Mouse (Mus musculus) limb, embryonic 14.5 days (tissue): ENCODE results near the gene Marcks. TPM values are rescaled to one million over a fixed set of nuclear protein-coding genes. Genes with fewer than 3 reads are reported as not detected.

Experiments
- ATAC-seq: fragments of 200-750 bp; cut with Nextera tagmentation; 2 replicates; pipeline ENCODE4 v1.8.0; 2017; ENCODE audit warnings: low read depth, moderate number of reproducible peaks, moderate TSS enrichment; ENCODE audit not compliant: low FRiP score
- DNase-seq: peaks from one replicate; pipeline ENCODE4 v3.0.0-alpha.2; 2015; ENCODE audit warnings: low spot score
- H3K27ac ChIP-seq: fragments of 300-500 bp; sonication (generic); replicated peaks from 2 replicates; pipeline ENCODE4 v1.5.1; 2014; ENCODE audit warnings: low read depth, mild to moderate bottlenecking, low read length, moderate library complexity, mixed read lengths
- H3K27me3 ChIP-seq: fragments of 300-500 bp; sonication (generic); 2 replicates; pipeline ENCODE4 v1.6.1; 2014; ENCODE audit warnings: low read length, mixed read lengths; ENCODE audit not compliant: control insufficient read depth, insufficient read depth
- H3K36me3 ChIP-seq: fragments of 300-500 bp; sonication (generic); 2 replicates; pipeline ENCODE4 v1.6.1; 2014; ENCODE audit warnings: mild to moderate bottlenecking, low read length, moderate library complexity, mixed read lengths; ENCODE audit not compliant: control insufficient read depth, insufficient read depth
- H3K4me1 ChIP-seq: fragments of 300-500 bp; sonication (generic); 2 replicates; pipeline ENCODE4 v1.6.1; 2014; ENCODE audit warnings: antibody characterized with exemption, low read length, mixed read lengths; ENCODE audit not compliant: control insufficient read depth, insufficient read depth
- H3K4me2 ChIP-seq: fragments of 300-500 bp; sonication (generic); replicated peaks from 2 replicates; pipeline ENCODE4 v1.6.1; 2014; ENCODE audit warnings: low read depth, mild to moderate bottlenecking, low read length, moderate library complexity; ENCODE audit not compliant: severe bottlenecking
- H3K4me3 ChIP-seq: fragments of 300-500 bp; sonication (generic); replicated peaks from 2 replicates; pipeline ENCODE4 v1.5.1; 2014; ENCODE audit warnings: low read length
- H3K9ac ChIP-seq: fragments of 300-500 bp; sonication (generic); 2 replicates; pipeline ENCODE4 v1.6.1; 2014; ENCODE audit warnings: mild to moderate bottlenecking, low read depth, low read length, moderate library complexity; ENCODE audit not compliant: severe bottlenecking
- H3K9me3 ChIP-seq: fragments of 300-500 bp; sonication (generic); 2 replicates; pipeline ENCODE4 v1.6.1; 2016; ENCODE audit warnings: low read length; ENCODE audit not compliant: control insufficient read depth
- POLR2A ChIP-seq: fragments of 200-500 bp; IDR thresholded peaks from 2 replicates; pipeline ENCODE4 v1.8.0; 2012; ENCODE audit warnings: inconsistent platforms, mild to moderate bottlenecking, moderate library complexity, borderline replicate concordance; ENCODE audit not compliant: insufficient read depth, insufficient read length; ENCODE audit errors: extremely low read depth
- WGBS: fragments of 180-500 bp; shearing (Covaris S2); extraction: QIAGEN DNeasy Blood & Tissue Kit; methylation state at CpG from one replicate; pipeline ENCODE4 v1.1.7; 2014; 5-methylcytosine and 5-hydroxymethylcytosine counted together
- polyA plus RNA-seq, 2 experiments: library from polyadenylated mRNA; depleted of rRNA in 1 of 2; stranded (reverse) in 1 of 2; unstranded in 1 of 2; fragments of >200 nt; fragmentation: Nextera tagmentation in 1 of 2; extraction: Ambion mirVana in 1 of 2; gene quantifications; 2 replicates each; pipeline versions ENCODE4 v1.2.1 to v1.2.3; 2012 to 2014

The Marcks gene
- polyA plus RNA-seq, 2 experiments, result 202 to 265 TPM

GRCm38 (mm10) chr10:37102227-37103080 is 36.3 kb downstream of the Marcks start:
- Histone ChIP-seq H3K4me3 (no peak overlapping the region), H3K4me2 (no peak overlapping the region), H3K4me1 (no peaks in the 10 kb centered on the region), H3K36me3 (no peaks in the 10 kb centered on the region), H3K9me3 (no peaks in the 10 kb centered on the region), H3K27ac (no peak overlapping the region), H3K27me3 (no peaks in the 10 kb centered on the region), H3K9ac (no peak overlapping the region)
- ATAC-seq (no peak), DNase-seq (no peak)
- TF ChIP-seq POLR2A, result no peak
- 70% methylated on average over 4 of the region's 4 CpGs for WGBS

GRCm38 (mm10) chr10:37101733-37102132 is 37.0 kb downstream of the Marcks start:
- Histone ChIP-seq H3K27ac (no peak overlapping the region), H3K9ac (no peak overlapping the region), H3K27me3 (no peaks in the 10 kb centered on the region), H3K9me3 (no peaks in the 10 kb centered on the region), H3K4me2 (no peak overlapping the region), H3K4me1 (no peaks in the 10 kb centered on the region), H3K36me3 (no peaks in the 10 kb centered on the region), H3K4me3 (no peak overlapping the region)
- WGBS, result 76% methylated on average over 2 of the region's 2 CpGs
- DNase-seq, result no peak
- no peak for ATAC-seq
- TF ChIP-seq POLR2A, result no peak

DNA sequence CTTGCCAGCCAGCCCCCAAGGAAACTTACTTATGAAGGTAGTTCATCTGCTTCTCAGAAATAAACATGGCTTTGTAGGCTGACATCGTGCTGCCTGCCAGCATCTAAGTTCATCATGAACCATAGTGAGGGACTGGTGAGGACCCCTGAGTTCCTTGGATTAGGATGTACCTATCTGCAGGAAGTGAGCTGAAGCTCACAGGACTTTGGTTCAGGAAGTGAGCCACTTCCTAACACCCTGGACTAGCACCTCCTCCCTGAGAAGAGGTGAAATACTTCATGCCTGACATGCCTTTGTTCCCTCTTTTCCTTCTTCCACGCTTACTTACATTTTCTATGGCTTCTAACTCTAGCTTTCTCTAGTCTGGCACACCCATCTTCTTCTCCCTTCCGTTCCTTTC is 42.2 kb downstream of the Marcks start:
- H3K27ac ChIP-seq, result no peak overlapping the region
- TF ChIP-seq POLR2A, result no peak
- no peak overlapping the region for H3K4me3 ChIP-seq
- no peaks in the 10 kb centered on the region for H3K36me3 ChIP-seq
- no peaks in the 10 kb centered on the region for H3K9me3 ChIP-seq
- H3K9ac ChIP-seq, result no peak overlapping the region
- no peak for DNase-seq
- H3K27me3 ChIP-seq, result no peaks in the 10 kb centered on the region
- WGBS, result 87% methylated on average over 3 of the region's 3 CpGs
- H3K4me1 ChIP-seq, result no peaks in the 10 kb centered on the region
- no peak for ATAC-seq
- H3K4me2 ChIP-seq, result no peak overlapping the region

- H3K9me3 ChIP-seq, result no peaks in the 10 kb centered on the region
- H3K9ac ChIP-seq, result no peak overlapping the region
- no peak for TF ChIP-seq POLR2A
- no peak overlapping the region for H3K4me3 ChIP-seq
- no peaks in the 10 kb centered on the region for H3K36me3 ChIP-seq
- no peak overlapping the region for H3K4me2 ChIP-seq
- no peak for DNase-seq
- ATAC-seq, result no peak
- no peak overlapping the region for H3K27ac ChIP-seq
- WGBS, result 65% methylated on average over 6 of the region's 6 CpGs
- H3K27me3 ChIP-seq, result no peaks in the 10 kb centered on the region
- no peaks in the 10 kb centered on the region for H3K4me1 ChIP-seq
These were observed 42.9 kb downstream of the Marcks start for GRCm38 (mm10) chr10:37095803-37096202.

DNA sequence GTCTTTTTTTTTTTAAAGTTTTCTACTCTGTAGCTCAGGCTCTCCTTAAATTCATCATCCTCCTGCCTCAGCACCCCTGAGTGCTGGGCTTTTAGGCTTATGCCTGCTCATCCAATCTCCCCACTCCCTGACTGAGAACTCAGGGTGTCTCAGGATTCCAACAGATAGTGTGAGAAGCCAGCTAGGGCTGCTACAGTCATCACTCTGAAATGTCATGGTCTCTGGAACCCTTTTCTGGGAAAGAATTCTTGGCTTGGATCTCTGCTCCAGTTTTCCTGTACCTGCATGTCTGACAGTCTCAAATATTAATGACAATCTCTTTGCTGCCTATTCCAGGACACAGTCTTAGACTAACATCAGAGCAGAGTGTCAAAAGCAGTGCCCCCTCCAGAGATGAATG is 45.4 kb downstream of the Marcks start:
- Histone ChIP-seq H3K4me3 (no peak overlapping the region), H3K9me3 (no peaks in the 10 kb centered on the region), H3K36me3 (no peaks in the 10 kb centered on the region), H3K4me2 (no peak overlapping the region), H3K27ac (no peak overlapping the region), H3K27me3 (no peaks in the 10 kb centered on the region), H3K9ac (no peak overlapping the region), H3K4me1 (no peaks in the 10 kb centered on the region)
- ATAC-seq (no peak), DNase-seq (no peak)
- no peak for TF ChIP-seq POLR2A
